Mouse (Mus musculus) CH12.LX (cell line): Measurements from ENCODE around the gene Lztr1.

Experiments used
- BHLHE40 ChIP-seq: IDR thresholded peaks from 2 replicates; pipeline ENCODE4 v1.6.1; 2011; ENCODE audit warnings: mild to moderate bottlenecking, low read depth, low read length, improper control_type of control experiment
- CTCF ChIP-seq, 2 experiments: IDR thresholded peaks in 1 of 2; conservative IDR thresholded peaks in 1 of 2; 2 replicates each; pipeline ENCODE4 v1.5.1; 2011 to 2012; ENCODE audit warnings: low read depth in 2 of 2, low read length in 2 of 2, improper control_type of control experiment in 1 of 2, inconsistent platforms in 1 of 2, mild to moderate bottlenecking in 1 of 2, moderate library complexity in 1 of 2
- EP300 ChIP-seq: IDR thresholded peaks from 2 replicates; pipeline ENCODE4 v1.6.1; 2011; ENCODE audit warnings: low read length, improper control_type of control experiment
- ETS1 ChIP-seq: conservative IDR thresholded peaks from 2 replicates; pipeline ENCODE4 v1.6.1; 2012; ENCODE audit warnings: low read depth, mild to moderate bottlenecking, inconsistent platforms, low read length, improper control_type of control experiment, moderate library complexity
- GABPA ChIP-seq: IDR thresholded peaks from 2 replicates; pipeline ENCODE4 v1.6.1; 2012; ENCODE audit warnings: low read depth, low read length, improper control_type of control experiment, inconsistent platforms; ENCODE audit not compliant: insufficient replicate concordance
- HCFC1 ChIP-seq: IDR thresholded peaks from 2 replicates; pipeline ENCODE4 v1.6.1; 2012; ENCODE audit warnings: low read depth, mild to moderate bottlenecking, inconsistent platforms, low read length, improper control_type of control experiment
- IRF4 ChIP-seq: IDR thresholded peaks from 2 replicates; pipeline ENCODE4 v1.6.1; 2014; ENCODE audit warnings: low read depth, mild to moderate bottlenecking, inconsistent platforms, low read length, improper control_type of control experiment
- JUN ChIP-seq: IDR thresholded peaks from 2 replicates; pipeline ENCODE4 v1.6.1; 2011; ENCODE audit warnings: low read depth, mild to moderate bottlenecking, low read length, improper control_type of control experiment, moderate library complexity; ENCODE audit not compliant: insufficient read depth
- MAZ ChIP-seq: IDR thresholded peaks from 2 replicates; pipeline ENCODE4 v1.6.1; 2012; ENCODE audit warnings: low read depth, mild to moderate bottlenecking, inconsistent platforms, low read length, improper control_type of control experiment, moderate library complexity
- POLR2A ChIP-seq: IDR thresholded peaks from 2 replicates; pipeline ENCODE4 v1.6.1; 2011; ENCODE audit warnings: low read depth, mild to moderate bottlenecking, improper control_type of control experiment, low read length
- UBTF ChIP-seq: IDR thresholded peaks from 2 replicates; pipeline ENCODE4 v1.6.1; 2012; ENCODE audit warnings: low read depth, mild to moderate bottlenecking, inconsistent platforms, low read length, improper control_type of control experiment, moderate library complexity
- ZKSCAN1 ChIP-seq: IDR thresholded peaks from 2 replicates; pipeline ENCODE4 v1.6.1; 2012; ENCODE audit warnings: low read depth, inconsistent platforms, low read length, improper control_type of control experiment, borderline replicate concordance
- ZNF384 ChIP-seq: IDR thresholded peaks from 2 replicates; pipeline ENCODE4 v1.6.1; 2012; ENCODE audit warnings: low read depth, low read length, improper control_type of control experiment, inconsistent platforms

DNA sequence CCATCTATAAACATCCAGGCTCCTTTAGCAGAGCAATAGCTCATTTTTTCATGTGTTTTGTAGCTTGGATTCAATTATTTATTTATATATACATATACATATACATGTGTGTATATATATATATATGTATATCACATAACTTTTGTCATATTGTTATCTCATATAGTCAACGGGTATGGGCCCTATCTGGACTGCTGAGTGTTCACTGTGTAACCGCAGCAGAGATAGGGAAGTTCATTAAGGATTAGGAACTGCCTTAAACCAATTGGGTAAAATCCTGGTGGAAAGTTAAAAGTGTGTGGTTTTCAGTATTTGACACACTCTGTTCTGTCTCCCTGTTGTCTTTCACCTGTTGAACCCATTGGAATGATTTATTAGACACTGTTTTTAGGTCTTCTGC lies 27.0 kb upstream of the Lztr1 start:
- TF ChIP-seq POLR2A = no peak
- no peak for TF ChIP-seq HCFC1
- TF ChIP-seq CTCF (conservative IDR thresholded peaks at IDR 0.05 in 1 of 2, IDR thresholded peaks at IDR 0.05 in 1 of 2; ENCODE audit: low read depth in 2 of 2, low read length in 2 of 2) = no peak
- TF ChIP-seq MAZ = no peak
- TF ChIP-seq ZKSCAN1 = no peak
- TF ChIP-seq BHLHE40 = no peak
- TF ChIP-seq UBTF = no peak
- no peak for TF ChIP-seq IRF4
- no peak for TF ChIP-seq ETS1
- no peak for TF ChIP-seq GABPA
- no peak for TF ChIP-seq ZNF384
- TF ChIP-seq EP300 = no peak
- no peak for TF ChIP-seq JUN
